Mouse (Mus musculus) hindbrain, postnatal 0 days (tissue): ENCODE data around the gene Snrpd2. TPM values are rescaled to one million over a fixed set of nuclear protein-coding genes. Genes with fewer than 3 reads are reported as not detected.
A peak's percentile ranks its signal among the peaks of the same experiment; 100 is the strongest.

Experiments
- ATAC-seq: fragments of 200-750 bp; cut with Nextera tagmentation; 2 replicates; pipeline ENCODE4 v1.8.0; 2017; ENCODE audit warnings: mild to moderate bottlenecking, moderate TSS enrichment, moderate library complexity
- DNase-seq: peaks from one replicate; pipeline ENCODE4 v3.0.0-alpha.2; 2015; ENCODE audit warnings: low spot score
- H3K27ac ChIP-seq: fragments of 300-500 bp; sonication (generic); 2 replicates; pipeline ENCODE4 v1.5.1; 2014; ENCODE audit warnings: mild to moderate bottlenecking
- H3K27me3 ChIP-seq: fragments of 300-500 bp; sonication (generic); 2 replicates; pipeline ENCODE4 v1.6.1; 2014; ENCODE audit warnings: low read length, mixed read lengths; ENCODE audit not compliant: insufficient read depth
- H3K36me3 ChIP-seq: fragments of 300-500 bp; sonication (generic); 2 replicates; pipeline ENCODE4 v1.6.1; 2014; ENCODE audit warnings: low read length, mixed read lengths; ENCODE audit not compliant: insufficient read depth
- H3K4me1 ChIP-seq: fragments of 300-500 bp; sonication (generic); 2 replicates; pipeline ENCODE4 v1.6.1; 2014; ENCODE audit warnings: antibody characterized with exemption, low read length, mixed read lengths; ENCODE audit not compliant: insufficient read depth
- H3K4me2 ChIP-seq: fragments of 300-500 bp; sonication (generic); 2 replicates; pipeline ENCODE4 v1.6.1; 2014; ENCODE audit warnings: low read depth, mild to moderate bottlenecking, low read length, moderate library complexity, mixed read lengths
- H3K4me3 ChIP-seq: fragments of 300-500 bp; sonication (generic); 2 replicates; pipeline ENCODE4 v1.5.1; 2014; ENCODE audit warnings: low read length
- H3K9ac ChIP-seq: fragments of 300-500 bp; sonication (generic); replicated peaks from 2 replicates; pipeline ENCODE4 v1.6.1; 2014; ENCODE audit warnings: mild to moderate bottlenecking, low read length, moderate library complexity, mixed read lengths
- H3K9me3 ChIP-seq: fragments of 300-500 bp; sonication (generic); 2 replicates; pipeline ENCODE4 v1.6.1; 2016; ENCODE audit warnings: low read length, mixed read lengths
- CTCF ChIP-seq: IDR thresholded peaks from 2 replicates; pipeline ENCODE4 v1.5.1; 2016; ENCODE audit warnings: antibody characterized with exemption, control low read depth, low read depth
- WGBS: fragments of 180-500 bp; shearing (Covaris S2); extraction: QIAGEN DNeasy Blood & Tissue Kit; methylation state at CpG from one replicate; pipeline ENCODE4 v1.1.7; 2014; 5-methylcytosine and 5-hydroxymethylcytosine counted together
- polyA plus RNA-seq: library from polyadenylated mRNA; unstranded; fragments of >200 nt; fragmentation: Nextera tagmentation; extraction: Ambion mirVana; gene quantifications from 2 replicates; pipeline ENCODE4 v1.2.1, GENCODE M21; 2015
- total RNA-seq: library from RNA; depleted of rRNA; stranded (reverse); fragments of >200 nt; gene quantifications from 2 replicates; pipeline ENCODE4 v1.2.3, GENCODE M21; 2014

Gene Snrpd2
- total and polyA plus RNA-seq, 2 experiments from 2014 or later: 42.9 to 118 TPM

DNA sequence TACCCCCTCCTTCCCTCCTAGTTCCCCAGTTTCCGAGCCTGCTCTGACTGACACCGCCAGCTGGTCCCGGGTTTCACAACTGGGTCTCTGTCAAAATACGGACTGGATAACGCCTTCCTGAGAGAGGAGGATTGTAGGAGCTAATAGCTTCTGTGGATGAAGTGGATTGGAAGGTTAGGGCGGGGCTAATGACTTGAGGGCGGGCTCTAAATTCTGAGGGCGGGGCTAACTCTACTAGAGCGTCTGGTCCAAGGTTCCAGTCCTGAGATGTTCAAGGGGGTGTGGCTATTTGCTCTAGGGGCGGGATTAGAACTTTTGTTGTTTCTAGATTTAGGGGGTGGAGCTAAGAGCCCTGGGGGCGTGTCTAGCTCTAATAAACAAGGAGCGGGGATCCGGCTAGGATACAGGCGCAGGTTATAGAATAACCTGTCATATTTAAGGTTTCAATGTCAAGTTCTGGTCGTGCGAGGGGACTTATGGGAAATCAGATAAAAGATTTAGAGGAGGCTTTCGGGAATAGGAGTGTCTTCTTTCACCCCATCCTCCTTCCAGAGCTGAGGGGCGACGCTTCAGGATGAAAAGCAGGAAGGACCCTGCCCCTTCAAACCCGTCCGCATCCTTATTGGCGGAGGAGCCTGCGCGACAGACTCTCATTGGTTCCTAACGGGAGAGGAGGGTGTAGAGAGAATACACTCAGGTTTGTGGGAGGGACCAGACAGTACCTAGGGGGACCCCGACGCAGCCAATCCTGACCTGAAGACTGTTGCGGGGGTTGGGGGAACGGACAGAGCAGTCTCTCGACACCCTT, 26.4 kb downstream of the Snrpd2 start, which contains the start of gene Eml2:
Gene Eml2 (plus strand): TSS at position 714 of the 808 bp plus-strand sequence.
- H3K9ac ChIP-seq: peak within 1 kb of the TSS; percentile 70
- no peaks in the 10 kb centered on the region for H3K9me3 ChIP-seq
- peak within 1 kb of the TSS; percentile 63 for H3K4me3 ChIP-seq
- 0 out of 2 replicates have a peak, but pooled peaks cover 5% of the 10 kb centered on the region for H3K27me3 ChIP-seq
- peak; percentile 92 for DNase-seq
- TF ChIP-seq CTCF: no peak
- peak within 1 kb of the TSS; percentile 63 for H3K4me2 ChIP-seq
- H3K36me3 ChIP-seq: no peaks in the 10 kb centered on the region
- H3K4me1 ChIP-seq: peaks cover 5% of the 10 kb centered on the region; the same call in 1 of the 2 replicates
- WGBS: 1% methylated on average over 30 of the region's 30 CpGs
- ATAC-seq: peak; percentile 94
- peak within 1 kb of the TSS; percentile 70 for H3K27ac ChIP-seq

DNA sequence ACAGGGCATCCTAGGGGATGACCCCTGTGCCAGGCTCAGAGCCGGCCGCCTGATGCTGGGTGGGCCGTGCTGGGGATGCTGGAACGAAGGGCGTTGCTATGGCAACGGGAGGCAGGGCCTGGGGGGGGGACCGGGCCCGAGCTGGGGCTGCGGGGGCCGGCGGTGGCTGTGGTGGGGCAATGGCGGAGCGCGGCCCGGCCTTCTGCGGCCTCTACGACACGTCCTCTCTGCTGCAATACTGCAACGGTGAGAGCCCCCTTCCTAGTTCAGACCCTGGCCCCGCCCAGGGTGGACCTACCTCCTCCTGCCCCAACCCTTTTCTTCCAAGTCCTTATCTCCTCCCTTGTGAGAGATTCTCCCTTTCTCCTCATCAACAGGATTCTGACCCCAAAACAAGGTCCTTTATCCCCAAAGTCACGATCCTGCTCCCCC, 27.0 kb downstream of the Snrpd2 start:
- Histone ChIP-seq H3K4me2 (peak overlapping the region; percentile 63), H3K27ac (peak overlapping the region; percentile 70), H3K36me3 (no peaks in the 10 kb centered on the region), H3K4me1 (peaks cover 5% of the 10 kb centered on the region; the same call in 1 of the 2 replicates), H3K9me3 (no peaks in the 10 kb centered on the region), H3K4me3 (peak overlapping the region; percentile 63), H3K9ac (peak overlapping the region; percentile 70), H3K27me3 (0 out of 2 replicates have a peak, but pooled peaks cover 5% of the 10 kb centered on the region)
- ATAC-seq (peak; percentile 43; the same call in 1 of the 2 replicates), DNase-seq (no peak)
- TF ChIP-seq CTCF: no peak
- WGBS: 3% methylated on average over 21 of the region's 21 CpGs

DNA sequence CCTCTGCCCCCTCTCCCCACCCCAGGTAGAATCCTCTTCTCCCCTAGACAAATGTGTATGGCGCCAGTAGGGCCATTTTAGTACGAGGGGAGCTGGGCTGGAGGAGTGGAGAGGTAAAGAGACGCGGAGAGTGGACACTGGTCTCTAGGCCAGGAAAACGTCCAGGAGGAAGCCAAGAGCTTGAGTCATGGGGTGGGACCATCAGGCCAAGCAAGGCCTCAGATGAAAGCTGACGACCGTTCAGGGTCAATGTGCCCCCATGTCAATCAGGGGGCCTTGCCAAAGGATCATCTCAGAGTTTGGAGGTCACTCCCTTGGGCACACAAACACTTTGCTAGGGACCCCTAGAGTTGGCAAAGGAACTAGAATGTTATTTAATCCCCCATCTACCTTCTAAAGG, 27.7 kb downstream of the Snrpd2 start:
- Histone ChIP-seq H3K36me3 (peaks cover 3% of the 10 kb centered on the region; the same call in 1 of the 2 replicates), H3K27me3 (0 out of 2 replicates have a peak, but pooled peaks cover 5% of the 10 kb centered on the region), H3K4me3 (peak overlapping the region; percentile 63), H3K4me2 (peak overlapping the region; percentile 63), H3K9ac (peak overlapping the region; percentile 70), H3K4me1 (peaks cover 5% of the 10 kb centered on the region; the same call in 1 of the 2 replicates), H3K9me3 (no peaks in the 10 kb centered on the region), H3K27ac (no peak overlapping the region)
- ATAC-seq (no peak), DNase-seq (no peak)
- 66% methylated on average over 7 of the region's 7 CpGs for WGBS
- TF ChIP-seq CTCF: no peak

DNA sequence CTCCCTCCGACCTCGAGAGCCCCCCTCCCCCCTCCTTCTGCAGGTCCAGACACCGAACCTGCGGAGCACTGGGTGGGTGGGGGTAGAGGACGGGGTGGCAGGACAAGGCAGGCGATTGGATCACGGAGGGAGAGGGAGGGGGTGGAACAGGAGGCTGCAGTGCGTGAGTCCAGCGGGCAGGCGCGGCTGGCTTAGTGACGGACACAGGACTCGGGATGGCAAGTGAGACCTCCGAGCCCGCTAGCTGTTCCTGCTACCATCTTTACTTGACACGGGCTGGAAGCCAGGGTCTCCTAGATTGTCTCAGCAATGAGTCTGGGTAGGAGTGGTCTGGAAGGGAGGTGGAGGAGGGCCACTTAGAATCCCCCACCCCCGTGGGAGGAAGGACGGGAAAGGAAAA, 28.5 kb downstream of the Snrpd2 start:
- Histone ChIP-seq H3K4me1 (peaks cover 5% of the 10 kb centered on the region; the same call in 1 of the 2 replicates), H3K9me3 (no peaks in the 10 kb centered on the region), H3K36me3 (peaks cover 6% of the 10 kb centered on the region; the same call in 1 of the 2 replicates), H3K4me3 (peak overlapping the region; percentile 63), H3K27ac (no peak overlapping the region), H3K9ac (0 out of 2 replicates have a peak overlapping the region, but pooled peaks have one; percentile 1), H3K4me2 (peak overlapping the region; percentile 63), H3K27me3 (0 out of 2 replicates have a peak, but pooled peaks cover 5% of the 10 kb centered on the region)
- WGBS: 10% methylated on average over 17 of the region's 18 CpGs
- TF ChIP-seq CTCF: no peak
- no peak for ATAC-seq
- DNase-seq: no peak

DNA sequence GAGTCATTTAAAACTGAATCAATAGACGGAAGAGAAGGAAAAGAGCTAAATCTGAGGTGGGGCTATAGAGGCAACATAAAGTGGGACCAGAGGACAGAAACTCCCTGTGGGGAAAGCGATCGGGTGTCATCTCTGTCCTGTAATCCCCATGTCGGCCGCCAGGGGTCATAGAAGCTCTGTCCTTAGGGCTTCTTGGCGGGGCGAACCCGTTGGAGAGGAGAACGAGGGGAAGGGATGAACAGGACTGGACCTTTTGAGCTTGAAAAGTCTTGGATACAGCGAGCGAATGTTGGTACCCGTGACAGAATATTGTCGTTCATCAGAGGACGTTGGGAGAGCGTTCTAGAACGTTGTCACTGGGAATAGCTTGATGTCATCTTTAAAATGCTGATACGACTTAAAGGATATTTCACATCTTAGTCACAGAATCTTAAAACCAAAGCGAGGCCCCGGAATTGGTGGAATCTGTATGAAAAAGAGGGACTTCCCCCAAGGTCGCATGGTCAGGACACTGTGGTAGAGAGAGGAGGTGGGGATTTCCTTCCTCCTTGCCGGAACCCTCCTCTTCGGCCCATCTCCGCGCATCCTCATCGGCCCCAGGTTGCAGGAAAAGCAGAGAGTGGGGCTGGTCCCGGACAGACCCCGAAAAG, 29.0 kb downstream of the Snrpd2 start:
- Histone ChIP-seq H3K9me3 (no peaks in the 10 kb centered on the region), H3K9ac (peak overlapping the region; percentile 1; the same call in 1 of the 2 replicates), H3K4me3 (peak overlapping the region; percentile 63), H3K27ac (no peak overlapping the region), H3K27me3 (0 out of 2 replicates have a peak, but pooled peaks cover 5% of the 10 kb centered on the region), H3K4me2 (peak overlapping the region; percentile 63), H3K4me1 (peaks cover 5% of the 10 kb centered on the region; the same call in 1 of the 2 replicates), H3K36me3 (peaks cover 6% of the 10 kb centered on the region; the same call in 1 of the 2 replicates)
- DNase-seq (peak; percentile 81), ATAC-seq (no peak)
- TF ChIP-seq CTCF: peak; percentile 87
- 6% methylated on average over 27 of the region's 27 CpGs for WGBS

DNA sequence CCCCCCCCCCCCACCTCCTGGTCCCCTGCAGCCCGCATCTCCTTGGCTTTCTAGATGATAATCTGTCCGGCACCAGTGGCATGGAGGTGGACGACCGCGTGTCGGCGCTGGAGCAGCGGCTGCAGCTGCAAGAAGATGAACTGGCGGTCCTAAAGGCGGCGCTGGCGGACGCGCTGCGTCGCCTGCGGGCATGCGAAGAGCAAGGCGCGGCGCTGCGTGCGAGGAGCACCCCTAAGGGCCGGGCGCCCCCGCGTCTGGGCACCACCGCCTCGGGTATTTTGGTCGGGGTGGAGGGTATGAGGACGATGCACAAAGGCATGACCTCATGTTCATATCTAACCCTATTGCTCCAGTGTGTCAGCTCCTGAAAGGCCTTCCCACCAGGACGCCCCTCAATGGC, 29.7 kb downstream of the Snrpd2 start:
- H3K36me3 ChIP-seq: peaks cover 6% of the 10 kb centered on the region; the same call in 1 of the 2 replicates
- ATAC-seq (no peak), DNase-seq (peak; percentile 88)
- no peaks in the 10 kb centered on the region for H3K9me3 ChIP-seq
- H3K4me1 ChIP-seq: peaks cover 5% of the 10 kb centered on the region; the same call in 1 of the 2 replicates
- 0 out of 2 replicates have a peak, but pooled peaks cover 5% of the 10 kb centered on the region for H3K27me3 ChIP-seq
- peak overlapping the region; percentile 63 for H3K4me2 ChIP-seq
- WGBS: 2% methylated on average over 32 of the region's 32 CpGs
- H3K9ac ChIP-seq: peak overlapping the region; percentile 21; the same call in 1 of the 2 replicates
- H3K27ac ChIP-seq: no peak overlapping the region
- TF ChIP-seq CTCF: peak; percentile 77
- H3K4me3 ChIP-seq: peak overlapping the region; percentile 63
